Comparison of ENCODE assay signal across 7 mouse cellular contexts in genomic region chr19:53599757-53600539, GRCm38 (mm10). TPM values are rescaled to one million over a fixed set of nuclear protein-coding genes. Genes with fewer than 3 reads are reported as not detected.
A peak's percentile ranks its signal among the peaks of the same experiment; 100 is the strongest.
DNase-seq lines count a peak whose midpoint lies in the region; ATAC-seq lines count a peak whose summit lies in the region.

TSS of gene Smc3 (plus strand) at chr19:53600398.

- 1% methylated on average over 70 of the region's 70 CpGs for WGBS in embryonic facial prominence, embryonic 11.5 days
- WGBS in limb, embryonic 10.5 days: under 1% methylated on average over 70 of the region's 70 CpGs
- WGBS in midbrain, embryonic 13.5 days: under 1% methylated on average over 66 of the region's 70 CpGs

- peak within 1 kb of the TSS; percentile 99 for H3K4me3 ChIP-seq in embryonic facial prominence, embryonic 11.5 days (ENCODE audit: low read depth, low read length)
- H3K4me3 ChIP-seq in limb, embryonic 10.5 days: peak within 1 kb of the TSS; percentile 100
- peak within 1 kb of the TSS; percentile 95 for H3K4me3 ChIP-seq in midbrain, embryonic 13.5 days (replicated peaks)

- no peaks in the 10 kb centered on the region; the same call in 1 of the 2 replicates for H3K4me1 ChIP-seq in embryonic facial prominence, embryonic 11.5 days (ENCODE audit: control insufficient read depth, insufficient read depth, low read length)
- H3K4me1 ChIP-seq in limb, embryonic 10.5 days: peaks cover 15% of the 10 kb centered on the region
- peaks cover 23% of the 10 kb centered on the region for H3K4me1 ChIP-seq in midbrain, embryonic 13.5 days (replicated peaks)

- H3K36me3 ChIP-seq in embryonic facial prominence, embryonic 11.5 days (replicated peaks; ENCODE audit: control insufficient read depth, insufficient read depth, low read depth, low read length): no peaks in the 10 kb centered on the region; the same call in 1 of the 2 replicates
- peaks cover 30% of the 10 kb centered on the region for H3K36me3 ChIP-seq in limb, embryonic 10.5 days
- H3K36me3 ChIP-seq in midbrain, embryonic 13.5 days: peaks cover 5% of the 10 kb centered on the region

- peak within 1 kb of the TSS; percentile 89 for H3K27ac ChIP-seq in embryonic facial prominence, embryonic 11.5 days (replicated peaks; ENCODE audit: low read depth, low read length)
- H3K27ac ChIP-seq in limb, embryonic 10.5 days: peak within 1 kb of the TSS; percentile 96
- H3K27ac ChIP-seq in midbrain, embryonic 13.5 days: peak within 1 kb of the TSS; percentile 98

- H3K9me3 ChIP-seq in embryonic facial prominence, embryonic 11.5 days (replicated peaks; ENCODE audit: control insufficient read depth, low read length): no peaks in the 10 kb centered on the region
- no peaks in the 10 kb centered on the region for H3K9me3 ChIP-seq in limb, embryonic 10.5 days (replicated peaks)
- H3K9me3 ChIP-seq in midbrain, embryonic 13.5 days: no peaks in the 10 kb centered on the region

- peak within 1 kb of the TSS; percentile 89 for H3K4me2 ChIP-seq in embryonic facial prominence, embryonic 11.5 days (ENCODE audit: low read depth, low read length)
- H3K4me2 ChIP-seq in midbrain, embryonic 13.5 days (replicated peaks): peak within 1 kb of the TSS; percentile 91

- H3K27me3 ChIP-seq in embryonic facial prominence, embryonic 11.5 days (ENCODE audit: control insufficient read depth, insufficient read depth, low read length): no peaks in the 10 kb centered on the region
- no peaks in the 10 kb centered on the region for H3K27me3 ChIP-seq in limb, embryonic 10.5 days (ENCODE audit: low read depth, poor library complexity, severe bottlenecking)
- H3K27me3 ChIP-seq in midbrain, embryonic 13.5 days: no peaks in the 10 kb centered on the region

- ATAC-seq in embryonic facial prominence, embryonic 11.5 days (replicated peaks; ENCODE audit: insufficient number of reproducible peaks, low FRiP score, low TSS enrichment, low read depth): peak; percentile 95
- peak; percentile 88 for ATAC-seq in granulocyte monocyte progenitor cell, adult 5-6 weeks (replicated peaks; ENCODE audit: poor library complexity, severe bottlenecking)
- peak; percentile 94 for ATAC-seq in midbrain, embryonic 13.5 days

- peak within 1 kb of the TSS; percentile 96 for H3K9ac ChIP-seq in embryonic facial prominence, embryonic 11.5 days (replicated peaks; ENCODE audit: low read length)
- peak within 1 kb of the TSS; percentile 85 for H3K9ac ChIP-seq in midbrain, embryonic 13.5 days (replicated peaks)

- DNase-seq in adrenal gland, postnatal 14 days: peak; percentile 99
- DNase-seq in embryonic facial prominence, embryonic 11.5 days (ENCODE audit: low spot score): peak; percentile 98
- DNase-seq in kidney, adult 11 months: peak; percentile 99
- DNase-seq in limb, embryonic 10.5 days (ENCODE audit: low spot score): peak; percentile 99
- DNase-seq in spleen, adult 12 weeks (ENCODE audit: low spot score): peak; percentile 99

RNA-seq across cellular contexts. Expression of gene Smc3, which starts in this region (rescaled TPM):
- 38.2 and 43.8 TPM in 2 replicates for total RNA-seq in adrenal gland, postnatal 14 days (2021)
- polyA plus RNA-seq in embryonic facial prominence, embryonic 11.5 days (2014; fragmentation: Nextera tagmentation; extraction: Ambion mirVana): 88.7 and 103 TPM in 2 replicates
- 82.0 and 87.6 TPM in 2 replicates for total RNA-seq in granulocyte monocyte progenitor cell, adult 5-6 weeks (2014; fragmentation: Nextera tagmentation)
- total RNA-seq in granulocyte monocyte progenitor cell, adult 5-6 weeks (2017): 135 and 145 TPM in 2 replicates
- polyA plus RNA-seq in limb, embryonic 10.5 days (2016; fragmentation: Nextera tagmentation; extraction: Ambion mirVana): 62.4 and 77.0 TPM in 2 replicates
- 76.0 and 80.0 TPM in 2 replicates for polyA plus RNA-seq in midbrain, embryonic 13.5 days (2015; fragmentation: Nextera tagmentation; extraction: Ambion mirVana)

Comparison
In these comparisons a context has a peak if more than half of its experiments do, and no peak if none do; other contexts are left out.
1. Peak in every context shown above with its lines: DNase-seq, ATAC-seq, H3K4me3 ChIP-seq and H3K27ac ChIP-seq.